Mouse (Mus musculus): ENCODE results near the gene Vstm2l. TPM values are rescaled to one million over a fixed set of nuclear protein-coding genes. Genes with fewer than 3 reads are reported as not detected.

Vstm2l gene
- polyA plus RNA-seq, 1 experiment, result not detected

GRCm38 (mm10) chr2:157923406-157923805 lies 9.0 kb downstream of the Vstm2l start:
- Histone ChIP-seq H3K4me2 (ENCODE audit: low read depth) (no peak overlapping the region), H3K79me2 (ENCODE audit: control insufficient read depth, insufficient read depth) (no peaks in the 10 kb centered on the region), H3K27me3 (ENCODE audit: control insufficient read depth, insufficient read depth, insufficient read length) (peaks cover 78% of the 10 kb centered on the region), H3ac (ENCODE audit: control insufficient read depth, insufficient read length) (no peak overlapping the region), H3K36me3 (ENCODE audit: control insufficient read depth, insufficient read depth) (no peaks in the 10 kb centered on the region), H3K4me3 (no peak overlapping the region)
- TF ChIP-seq MYOD1 (IDR thresholded peaks at IDR 0.05; ENCODE audit: control insufficient read depth in 1 of 3, insufficient read length in 2 of 3, low read depth in 2 of 3) (no peak), POLR2AphosphoS2 (IDR thresholded peaks at IDR 0.05; ENCODE audit: insufficient read length, low read depth) (no peak), TCF12 (IDR thresholded peaks at IDR 0.05; ENCODE audit: insufficient read depth, poor library complexity, severe bottlenecking) (no peak), MYOG (IDR thresholded peaks at IDR 0.05; ENCODE audit: control insufficient read depth in 1 of 3, insufficient read depth in 1 of 3, insufficient read length in 2 of 3, low read depth in 2 of 3) (no peak), POLR2A (IDR thresholded peaks at IDR 0.05; ENCODE audit: insufficient read length, low read depth) (no peak), MAX (IDR thresholded peaks at IDR 0.05; ENCODE audit: low read depth) (no peak), SRF (IDR thresholded peaks at IDR 0.05; ENCODE audit: control insufficient read depth, insufficient read length, low read depth) (no peak), TCF3 (IDR thresholded peaks at IDR 0.05; ENCODE audit: insufficient read length, low read depth) (no peak), CEBPB (IDR thresholded peaks at IDR 0.05; ENCODE audit: insufficient read depth, poor library complexity, severe bottlenecking) (no peak), REST (IDR thresholded peaks at IDR 0.05; ENCODE audit: insufficient read depth, insufficient read length) (no peak), E2F4 (IDR thresholded peaks at IDR 0.05; ENCODE audit: insufficient read depth) (no peak), USF1 (IDR thresholded peaks at IDR 0.05; ENCODE audit: low read depth) (no peak)

GRCm38 (mm10) chr2:157924504-157924903 lies 10.1 kb downstream of the Vstm2l start:
- peaks cover 88% of the 10 kb centered on the region for H3K27me3 ChIP-seq (ENCODE audit: control insufficient read depth, insufficient read depth, insufficient read length)
- no peak overlapping the region for H3K4me3 ChIP-seq
- H3K4me2 ChIP-seq (ENCODE audit: low read depth), result no peak overlapping the region
- TF ChIP-seq MYOD1 (IDR thresholded peaks at IDR 0.05; ENCODE audit: control insufficient read depth in 1 of 3, insufficient read length in 2 of 3, low read depth in 2 of 3) (no peak), MYOG (IDR thresholded peaks at IDR 0.05; ENCODE audit: control insufficient read depth in 1 of 3, insufficient read depth in 1 of 3, insufficient read length in 2 of 3, low read depth in 2 of 3) (no peak), CEBPB (IDR thresholded peaks at IDR 0.05; ENCODE audit: insufficient read depth, poor library complexity, severe bottlenecking) (no peak), E2F4 (IDR thresholded peaks at IDR 0.05; ENCODE audit: insufficient read depth) (no peak), USF1 (IDR thresholded peaks at IDR 0.05; ENCODE audit: low read depth) (no peak), TCF12 (IDR thresholded peaks at IDR 0.05; ENCODE audit: insufficient read depth, poor library complexity, severe bottlenecking) (no peak), POLR2AphosphoS2 (IDR thresholded peaks at IDR 0.05; ENCODE audit: insufficient read length, low read depth) (no peak), REST (IDR thresholded peaks at IDR 0.05; ENCODE audit: insufficient read depth, insufficient read length) (no peak), SRF (IDR thresholded peaks at IDR 0.05; ENCODE audit: control insufficient read depth, insufficient read length, low read depth) (no peak)
- H3K36me3 ChIP-seq (ENCODE audit: control insufficient read depth, insufficient read depth), result no peaks in the 10 kb centered on the region
- H3ac ChIP-seq (ENCODE audit: control insufficient read depth, insufficient read length), result no peak overlapping the region
- H3K79me2 ChIP-seq (ENCODE audit: control insufficient read depth, insufficient read depth), result no peaks in the 10 kb centered on the region

GRCm38 (mm10) chr2:157926502-157926901 lies 12.0 kb downstream of the Vstm2l start:
- Histone ChIP-seq H3K4me3 (no peak overlapping the region), H3K4me2 (ENCODE audit: low read depth) (no peak overlapping the region), H3ac (ENCODE audit: control insufficient read depth, insufficient read length) (no peak overlapping the region), H3K27me3 (ENCODE audit: control insufficient read depth, insufficient read depth, insufficient read length) (peaks cover 93% of the 10 kb centered on the region), H3K79me2 (ENCODE audit: control insufficient read depth, insufficient read depth) (no peaks in the 10 kb centered on the region), H3K36me3 (ENCODE audit: control insufficient read depth, insufficient read depth) (no peaks in the 10 kb centered on the region)
- TF ChIP-seq TCF3 (IDR thresholded peaks at IDR 0.05; ENCODE audit: insufficient read length, low read depth) (no peak), SRF (IDR thresholded peaks at IDR 0.05; ENCODE audit: control insufficient read depth, insufficient read length, low read depth) (no peak), POLR2A (IDR thresholded peaks at IDR 0.05; ENCODE audit: insufficient read length, low read depth) (no peak), USF1 (IDR thresholded peaks at IDR 0.05; ENCODE audit: low read depth) (no peak), REST (IDR thresholded peaks at IDR 0.05; ENCODE audit: insufficient read depth, insufficient read length) (no peak), E2F4 (IDR thresholded peaks at IDR 0.05; ENCODE audit: insufficient read depth) (no peak), MYOD1 (IDR thresholded peaks at IDR 0.05; ENCODE audit: control insufficient read depth in 1 of 3, insufficient read length in 2 of 3, low read depth in 2 of 3) (no peak), POLR2AphosphoS2 (IDR thresholded peaks at IDR 0.05; ENCODE audit: insufficient read length, low read depth) (no peak), TCF12 (IDR thresholded peaks at IDR 0.05; ENCODE audit: insufficient read depth, poor library complexity, severe bottlenecking) (no peak), MYOG (IDR thresholded peaks at IDR 0.05; ENCODE audit: control insufficient read depth in 1 of 3, insufficient read depth in 1 of 3, insufficient read length in 2 of 3, low read depth in 2 of 3) (no peak), CEBPB (IDR thresholded peaks at IDR 0.05; ENCODE audit: insufficient read depth, poor library complexity, severe bottlenecking) (no peak), MAX (IDR thresholded peaks at IDR 0.05; ENCODE audit: low read depth) (no peak)

GRCm38 (mm10) chr2:157926927-157927326 lies 12.5 kb downstream of the Vstm2l start:
- H3ac ChIP-seq (ENCODE audit: control insufficient read depth, insufficient read length), result no peak overlapping the region
- no peak for TF ChIP-seq TCF12 (IDR thresholded peaks at IDR 0.05; ENCODE audit: insufficient read depth, poor library complexity, severe bottlenecking)
- TF ChIP-seq SRF (IDR thresholded peaks at IDR 0.05; ENCODE audit: control insufficient read depth, insufficient read length, low read depth), result no peak
- no peak for TF ChIP-seq MYOD1 (IDR thresholded peaks at IDR 0.05; ENCODE audit: control insufficient read depth in 1 of 3, insufficient read length in 2 of 3, low read depth in 2 of 3)
- TF ChIP-seq TCF3 (IDR thresholded peaks at IDR 0.05; ENCODE audit: insufficient read length, low read depth), result no peak
- TF ChIP-seq CEBPB (IDR thresholded peaks at IDR 0.05; ENCODE audit: insufficient read depth, poor library complexity, severe bottlenecking), result no peak
- no peak overlapping the region for H3K4me3 ChIP-seq
- H3K36me3 ChIP-seq (ENCODE audit: control insufficient read depth, insufficient read depth), result no peaks in the 10 kb centered on the region
- no peak overlapping the region for H3K4me2 ChIP-seq (ENCODE audit: low read depth)
- peaks cover 89% of the 10 kb centered on the region for H3K27me3 ChIP-seq (ENCODE audit: control insufficient read depth, insufficient read depth, insufficient read length)
- no peaks in the 10 kb centered on the region for H3K79me2 ChIP-seq (ENCODE audit: control insufficient read depth, insufficient read depth)

- no peak for TF ChIP-seq SRF (IDR thresholded peaks at IDR 0.05; ENCODE audit: control insufficient read depth, insufficient read length, low read depth)
- TF ChIP-seq POLR2AphosphoS2 (IDR thresholded peaks at IDR 0.05; ENCODE audit: insufficient read length, low read depth), result no peak
- no peak for TF ChIP-seq MAX (IDR thresholded peaks at IDR 0.05; ENCODE audit: low read depth)
- TF ChIP-seq E2F4 (IDR thresholded peaks at IDR 0.05; ENCODE audit: insufficient read depth), result no peak
- no peak for TF ChIP-seq MYOD1 (IDR thresholded peaks at IDR 0.05; ENCODE audit: control insufficient read depth in 1 of 3, insufficient read length in 2 of 3, low read depth in 2 of 3)
- Histone ChIP-seq H3K4me3 (no peak overlapping the region), H3K36me3 (ENCODE audit: control insufficient read depth, insufficient read depth) (no peaks in the 10 kb centered on the region), H3K27me3 (ENCODE audit: control insufficient read depth, insufficient read depth, insufficient read length) (peaks cover 86% of the 10 kb centered on the region), H3ac (ENCODE audit: control insufficient read depth, insufficient read length) (no peak overlapping the region), H3K4me2 (ENCODE audit: low read depth) (no peak overlapping the region), H3K79me2 (ENCODE audit: control insufficient read depth, insufficient read depth) (no peaks in the 10 kb centered on the region)
These were observed 12.9 kb downstream of the Vstm2l start for GRCm38 (mm10) chr2:157927397-157927796.
